In genomic region chr7:100474680-100475079, GRCm38 (mm10) we compare ENCODE assay signal across 12 mouse cellular contexts. TPM values are rescaled to one million over a fixed set of nuclear protein-coding genes. Genes with fewer than 3 reads are reported as not detected.
DNase-seq lines count a peak whose midpoint lies in the region; ATAC-seq lines count a peak whose summit lies in the region.
"Had no signal": no experiment of that assay in that cellular context is flagged by ENCODE, and none has a peak within 500 bp of the region (broad histone marks: within the 10 kb centered on the region; RNA-seq: fewer than 3 reads in every experiment).

No protein-coding gene starts in this region.

- no peaks in the 10 kb centered on the region for H3K27me3 ChIP-seq in kidney, embryonic 15.5 days

- 64% methylated on average over 1 of the region's 1 CpGs for WGBS in kidney, embryonic 15.5 days

- H3K4me1 ChIP-seq in kidney, embryonic 15.5 days = peaks cover 13% of the 10 kb centered on the region

- peak; percentile 66 for DNase-seq in kidney, adult 18-20 months
- peak; percentile 66 to 81 for DNase-seq in adrenal gland, postnatal 36 days
- DNase-seq in heart, postnatal 10 days = peak; percentile 82 to 83
- DNase-seq in lung, postnatal 25 days (ENCODE audit: low spot score) = peak; percentile 37
- DNase-seq in cerebellum, adult 11-12 months = no peak
- no peak for DNase-seq in embryo, embryonic 9.5 days (ENCODE audit: extremely low spot score)
- no peak for DNase-seq in layer of hippocampus, postnatal 10 days (ENCODE audit: low spot score in 2 of 2)
- DNase-seq: cerebellum, adult 9-10 months had no signal

- intact Hi-C loops in heart, postnatal 10 days (cut with DNase I) = no loop called here

- H3K36me3 ChIP-seq in kidney, embryonic 15.5 days = peaks cover 9% of the 10 kb centered on the region

- no peak overlapping the region for H3K9ac ChIP-seq in kidney, embryonic 15.5 days

- no peak for ATAC-seq in kidney, embryonic 15.5 days (replicated peaks; ENCODE audit: low FRiP score)

- no peak overlapping the region for H3K4me2 ChIP-seq in kidney, embryonic 15.5 days

- no peak overlapping the region for H3K4me3 ChIP-seq in kidney, embryonic 15.5 days (replicated peaks)

- no peak overlapping the region for H3K27ac ChIP-seq in kidney, embryonic 15.5 days

- H3K9me3 ChIP-seq in kidney, embryonic 15.5 days (replicated peaks) = no peaks in the 10 kb centered on the region

RNA-seq across cellular contexts. Expression of gene Ucp3, which starts 1.9 kb away (rescaled TPM):
- 0.12 and 0.17 TPM in 2 replicates for polyA plus RNA-seq in kidney, embryonic 15.5 days (2015; fragmentation: Nextera tagmentation; extraction: Ambion mirVana)
- total RNA-seq in adrenal gland, postnatal 36 days (2021) = 10 to 100 TPM; 14.6 to 29.8 TPM
- 100 to 1,000 TPM in 1 of 2 experiments, 10 to 100 TPM in 1; 62.7 to 107 TPM for total RNA-seq in heart, postnatal 10 days (2021)
- 1 to 10 TPM in 1 of 2 experiments, under 1 TPM in 1; 0.65 to 1.3 TPM for total RNA-seq in layer of hippocampus, postnatal 10 days (2021)
- total RNA-seq: ES-E14; monocyte, adult 5-6 weeks had no signal
- polyA plus RNA-seq: limb, embryonic 11.5 days had no signal

RNA-seq across cellular contexts. Expression of gene Ucp2, which starts 18.5 kb away (rescaled TPM):
- polyA plus RNA-seq in kidney, embryonic 15.5 days (2015; fragmentation: Nextera tagmentation; extraction: Ambion mirVana) = 191 and 221 TPM in 2 replicates
- 100 to 1,000 TPM; 187 to 302 TPM for total RNA-seq in adrenal gland, postnatal 36 days (2021)
- total RNA-seq in heart, postnatal 10 days (2021) = 100 to 1,000 TPM; 835 to 891 TPM
- total RNA-seq in layer of hippocampus, postnatal 10 days (2021) = 10 to 100 TPM; 58.2 to 66.6 TPM

RNA-seq across cellular contexts. Expression of gene Dnajb13, which starts 40.1 kb away (rescaled TPM):
- 0.40 and 0.42 TPM in 2 replicates for polyA plus RNA-seq in kidney, embryonic 15.5 days (2015; fragmentation: Nextera tagmentation; extraction: Ambion mirVana)
- total RNA-seq in adrenal gland, postnatal 36 days (2021) = under 1 TPM in 1 of 2 experiments, not detected in 1; 0.33 TPM
- total RNA-seq in heart, postnatal 10 days (2021) = not detected
- under 1 TPM; 0.50 to 0.87 TPM for total RNA-seq in layer of hippocampus, postnatal 10 days (2021)

Comparison
In these comparisons a context has a peak if more than half of its experiments do, and no peak if none do; other contexts are left out.
1. DNase-seq: peak in kidney, adult 18-20 months (single experiment), adrenal gland, postnatal 36 days (2 of 2), heart, postnatal 10 days (2 of 2) and lung, postnatal 25 days (single experiment); none in cerebellum, adult 11-12 months (single experiment), embryo, embryonic 9.5 days (single experiment) and layer of hippocampus, postnatal 10 days (0 of 2).
2. RNA of gene Ucp3, which starts 1.9 kb away (total RNA-seq): 62.7 to 107 TPM in heart, postnatal 10 days and 14.6 to 29.8 TPM in adrenal gland, postnatal 36 days; 0.65 to 1.3 TPM in layer of hippocampus, postnatal 10 days; every median in the first group is over 4 times any median in the second.